Mouse (Mus musculus) liver, postnatal 0 days (tissue): Measurements from ENCODE around the gene Wdr70.

Source experiments
- CTCF ChIP-seq: sonication (generic); IDR thresholded peaks from 2 replicates; pipeline ENCODE4 v1.5.1; 2016; ENCODE audit warnings: antibody characterized with exemption, low read depth
- EP300 ChIP-seq: IDR thresholded peaks from 2 replicates; pipeline ENCODE4 v1.6.1; 2016; ENCODE audit warnings: antibody characterized with exemption, low read depth, mild to moderate bottlenecking

DNA sequence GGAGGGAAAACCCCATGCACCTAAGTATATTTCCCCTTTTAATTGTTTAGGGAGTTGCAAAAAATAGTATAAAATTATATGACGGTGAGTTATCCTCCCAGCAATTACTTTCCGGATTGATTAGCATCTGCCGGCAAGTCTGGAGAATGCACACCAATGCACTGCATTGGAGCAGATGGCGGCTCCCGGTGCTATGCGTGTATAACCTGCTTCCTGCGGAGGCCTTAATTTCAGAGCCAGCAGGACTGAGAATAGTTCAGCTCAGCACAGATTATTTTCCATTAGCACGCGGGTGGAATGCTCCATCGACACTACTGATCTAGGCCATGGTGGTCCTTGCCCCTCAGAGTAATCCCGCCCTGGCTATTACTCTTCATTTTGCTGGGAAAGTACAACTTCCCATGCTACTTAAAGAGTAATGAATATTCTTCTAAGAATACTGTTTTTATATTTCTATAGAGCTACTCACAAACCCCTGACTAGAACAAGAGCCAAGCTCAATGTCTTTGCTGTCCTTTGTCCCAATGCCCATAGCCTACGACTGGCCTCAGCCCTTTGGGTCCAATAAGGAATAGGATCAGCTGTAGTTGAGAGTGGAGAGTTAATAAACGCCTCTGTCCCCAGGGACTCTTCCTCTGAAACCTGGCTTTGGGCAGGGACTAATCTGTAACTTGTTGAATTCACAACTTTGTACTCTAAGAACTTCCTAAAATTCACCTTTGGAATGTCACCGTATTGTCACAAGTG, 176.5 kb downstream of the Wdr70 start:
- no peak for TF ChIP-seq CTCF
- TF ChIP-seq EP300, result no peak
